Mouse (Mus musculus) brown adipose tissue, adult 24 weeks (tissue): ENCODE data around the gene Gsta3. TPM values are rescaled to one million over a fixed set of nuclear protein-coding genes. Genes with fewer than 3 reads are reported as not detected.

Experiments used
- H3K27ac ChIP-seq: fragments of 200-500 bp; replicated peaks from 2 replicates; pipeline ENCODE4 v1.5.1; 2012; ENCODE audit warnings: low read depth, mild to moderate bottlenecking, low read length
- H3K4me1 ChIP-seq: fragments of 200-500 bp; 2 replicates; pipeline ENCODE4 v1.6.1; 2012; ENCODE audit warnings: low read length, mixed read lengths; ENCODE audit not compliant: control insufficient read depth, insufficient read depth, insufficient read length
- H3K4me3 ChIP-seq: fragments of 200-500 bp; 2 replicates; pipeline ENCODE4 v1.5.1; 2012; ENCODE audit warnings: low read depth, mild to moderate bottlenecking, low read length, moderate library complexity; ENCODE audit not compliant: insufficient read depth
- polyA plus RNA-seq: library from polyadenylated mRNA; stranded (reverse); fragments of >200 nt; gene quantifications from 2 replicates; pipeline ENCODE4 v1.2.4, GENCODE M21; 2012; ENCODE audit not compliant: missing spikeins, insufficient read depth, insufficient read length

The Gsta3 gene
- polyA plus RNA-seq, 1 experiment: 17.6 TPM

DNA sequence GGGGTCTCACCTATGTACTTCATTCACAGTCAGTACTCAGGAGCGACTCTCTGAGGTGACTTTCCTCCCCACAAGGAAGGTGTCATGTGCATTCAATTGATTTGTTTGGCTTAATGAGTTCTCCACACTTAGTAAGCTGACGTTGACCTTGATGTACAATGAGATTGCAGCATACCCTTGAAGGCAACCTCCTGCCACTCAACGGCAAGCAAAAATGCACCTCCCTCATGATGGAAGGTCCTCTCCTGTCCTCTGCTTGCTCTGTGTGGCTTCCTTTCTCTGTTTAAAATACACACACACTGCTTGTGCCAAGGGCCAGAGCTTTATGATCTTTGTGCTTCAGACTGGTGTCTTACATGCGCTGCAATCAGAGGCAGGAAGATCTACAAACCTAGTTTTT is 64.3 kb downstream of the Gsta3 start:
- Histone ChIP-seq H3K4me3 (no peak overlapping the region), H3K27ac (no peak overlapping the region), H3K4me1 (no peaks in the 10 kb centered on the region; the same call in 1 of the 2 replicates)

DNA sequence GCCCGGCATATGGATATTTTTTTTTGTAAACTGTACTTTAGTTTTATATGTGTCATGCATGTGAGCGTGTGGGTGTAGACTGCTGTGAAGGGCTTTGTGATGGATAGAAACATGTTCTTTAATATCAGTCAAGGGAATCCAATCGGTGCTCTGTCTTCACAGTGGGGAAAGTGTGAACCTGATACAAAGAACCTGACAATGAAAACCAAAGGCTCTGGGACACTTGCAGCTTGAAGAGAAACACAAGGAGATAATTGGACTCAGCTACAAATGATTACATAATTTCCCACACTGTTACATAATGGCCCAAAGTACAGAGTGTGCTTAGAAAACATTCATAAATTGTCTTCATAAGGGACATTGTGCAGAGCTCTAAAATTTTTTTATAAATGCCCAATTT is 65.1 kb downstream of the Gsta3 start:
- H3K27ac ChIP-seq: no peak overlapping the region

DNA sequence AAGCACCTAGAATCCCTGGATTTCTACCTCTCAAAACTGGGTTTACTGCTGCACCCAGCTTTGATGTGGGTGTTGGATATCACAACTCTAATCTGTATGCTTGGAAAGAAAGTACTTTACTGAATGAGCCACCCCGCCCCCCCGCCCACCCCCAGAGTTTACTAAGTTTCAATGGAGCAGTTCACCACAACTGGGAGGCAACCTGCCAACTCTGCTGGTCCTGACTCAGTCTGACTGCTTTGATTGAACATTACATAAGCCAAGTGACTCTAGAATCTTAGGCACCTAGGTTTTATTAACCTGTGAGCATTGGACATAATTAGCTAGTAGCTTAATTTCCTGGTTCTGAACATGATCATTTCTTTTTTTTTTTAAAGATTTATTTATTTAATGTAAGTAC is 73.9 kb downstream of the Gsta3 start:
- Histone ChIP-seq H3K27ac (no peak overlapping the region), H3K4me3 (no peak overlapping the region), H3K4me1 (no peaks in the 10 kb centered on the region)

More for the DNA sequence above, 65.1 kb downstream of the Gsta3 start:
- H3K4me3 ChIP-seq: no peak overlapping the region
- H3K4me1 ChIP-seq: no peaks in the 10 kb centered on the region; the same call in 1 of the 2 replicates

Other genes with a start within 250 kb of the Gsta3 start
- gene Tram2, start 161.4 kb upstream of the Gsta3 start, polyA plus RNA-seq: 1.9 TPM in 2 replicates
- 4.6 and 6.3 TPM in 2 replicates for gene Tmem14a, start 22.0 kb upstream of the Gsta3 start, polyA plus RNA-seq
- not detected in 2 replicates for gene Khdc1a, start 109.1 kb downstream of the Gsta3 start, polyA plus RNA-seq
- not detected in 2 replicates for gene Khdc1c, start 127.7 kb downstream of the Gsta3 start, polyA plus RNA-seq
- gene Khdc1b, start 143.0 kb downstream of the Gsta3 start, polyA plus RNA-seq: not detected in 2 replicates